Mouse (Mus musculus) 3134 (cell line): ENCODE results near the gene Ush1c.

ENCODE experiments used
- DNase-seq: peaks from one replicate; pipeline ENCODE4 v3.0.0-alpha.2; 2011; ENCODE audit warnings: low spot score; ENCODE audit not compliant: insufficient read length; ENCODE audit errors: extremely low read depth

Ush1c gene

GRCm38 (mm10) chr7:46146675-46147308, 91.5 kb downstream of the Ush1c start:
- no peak for DNase-seq
